ENCODE assay signal across 9 mouse cellular contexts in genomic region chr11:7199736-7200392, GRCm38 (mm10). TPM values are rescaled to one million over a fixed set of nuclear protein-coding genes. Genes with fewer than 3 reads are reported as not detected.
DNase-seq lines count a peak whose midpoint lies in the region; ATAC-seq and TF ChIP-seq lines count a peak whose summit lies in the region.
"Had no signal": no experiment of that assay in that cellular context is flagged by ENCODE, and none has a peak within 500 bp of the region (broad histone marks: within the 10 kb centered on the region; RNA-seq: fewer than 3 reads in every experiment).

No protein-coding gene starts in this region.

- WGBS in midbrain, embryonic 11.5 days, result 57% methylated on average over 14 of the region's 14 CpGs
- 56% methylated on average over 14 of the region's 14 CpGs for WGBS in midbrain, embryonic 16.5 days
- WGBS in hindbrain, embryonic 11.5 days, result 55% methylated on average over 14 of the region's 14 CpGs
- WGBS in stomach, postnatal 0 days, result 46% methylated on average over 14 of the region's 14 CpGs

- DNase-seq in cerebellum, adult 18-20 months, result peak; percentile 55 to 65
- DNase-seq in cerebellum, adult 9-11 months, result no peak
- peak; percentile 96 for DNase-seq in midbrain, embryonic 11.5 days (ENCODE audit: low spot score, missing footprints)
- DNase-seq in cerebellum, postnatal 14 days, result peak; percentile 82
- peak; percentile 80 for DNase-seq in hindbrain, embryonic 11.5 days (ENCODE audit: low spot score)
- DNase-seq in lung, adult 18-20 months, result peak; percentile 18 to 63
- DNase-seq in stomach, postnatal 0 days (ENCODE audit: low spot score), result peak; percentile 35

- TF ChIP-seq EP300 in stomach, postnatal 0 days (optimal IDR thresholded peaks at IDR 0.05), result no peak

- no peaks in the 10 kb centered on the region for H3K9me3 ChIP-seq in midbrain, embryonic 11.5 days (ENCODE audit: control insufficient read depth, low read length)
- H3K9me3 ChIP-seq in midbrain, embryonic 16.5 days (replicated peaks; ENCODE audit: control insufficient read depth, low read length, poor library complexity, severe bottlenecking), result no peaks in the 10 kb centered on the region; the same call in 1 of the 2 replicates
- H3K9me3 ChIP-seq in hindbrain, embryonic 11.5 days (ENCODE audit: control insufficient read depth, low read length), result no peaks in the 10 kb centered on the region
- no peaks in the 10 kb centered on the region for H3K9me3 ChIP-seq in stomach, postnatal 0 days (ENCODE audit: control insufficient read depth, low read length)

- H3K9ac ChIP-seq in midbrain, embryonic 11.5 days (ENCODE audit: low read length), result no peak overlapping the region
- no peak overlapping the region for H3K9ac ChIP-seq in midbrain, embryonic 16.5 days (ENCODE audit: low read depth, low read length)
- H3K9ac ChIP-seq in hindbrain, embryonic 11.5 days (ENCODE audit: low read depth, low read length), result no peak overlapping the region
- no peak overlapping the region for H3K9ac ChIP-seq in stomach, postnatal 0 days (ENCODE audit: low read length)

- ATAC-seq in midbrain, embryonic 11.5 days (ENCODE audit: low FRiP score), result no peak; the same call in 1 of the 2 replicates
- no peak for ATAC-seq in midbrain, embryonic 16.5 days
- no peak for ATAC-seq in hindbrain, embryonic 11.5 days (ENCODE audit: low FRiP score)
- no peak for ATAC-seq in stomach, postnatal 0 days (ENCODE audit: low FRiP score, low TSS enrichment)

- no peaks in the 10 kb centered on the region; the same call in 1 of the 2 replicates for H3K27me3 ChIP-seq in midbrain, embryonic 11.5 days (ENCODE audit: control insufficient read depth, insufficient read depth, low read length)
- H3K27me3 ChIP-seq in midbrain, embryonic 16.5 days (ENCODE audit: control insufficient read depth, insufficient read depth, low read depth, low read length), result no peaks in the 10 kb centered on the region
- no peaks in the 10 kb centered on the region for H3K27me3 ChIP-seq in hindbrain, embryonic 11.5 days (ENCODE audit: control insufficient read depth, insufficient read depth, low read length)
- H3K27me3 ChIP-seq in stomach, postnatal 0 days (ENCODE audit: control insufficient read depth, insufficient read depth, low read length), result no peaks in the 10 kb centered on the region

- H3K36me3 ChIP-seq in midbrain, embryonic 11.5 days (ENCODE audit: control insufficient read depth, insufficient read depth, low read length), result no peaks in the 10 kb centered on the region
- no peaks in the 10 kb centered on the region for H3K36me3 ChIP-seq in midbrain, embryonic 16.5 days (ENCODE audit: control insufficient read depth, insufficient read depth, low read length)
- no peaks in the 10 kb centered on the region for H3K36me3 ChIP-seq in hindbrain, embryonic 11.5 days (ENCODE audit: control insufficient read depth, insufficient read depth, low read length)
- no peaks in the 10 kb centered on the region for H3K36me3 ChIP-seq in stomach, postnatal 0 days (ENCODE audit: control insufficient read depth, insufficient read depth, low read length)

- H3K27ac ChIP-seq in midbrain, embryonic 11.5 days (ENCODE audit: low read depth, low read length), result no peak overlapping the region
- no peak overlapping the region for H3K27ac ChIP-seq in midbrain, embryonic 16.5 days (ENCODE audit: low read length)
- H3K27ac ChIP-seq in hindbrain, embryonic 11.5 days (ENCODE audit: low read depth, low read length), result no peak overlapping the region
- H3K27ac ChIP-seq in stomach, postnatal 0 days (replicated peaks), result no peak overlapping the region
- H3K27ac ChIP-seq: macrophage had no signal

- no peak overlapping the region for H3K4me2 ChIP-seq in midbrain, embryonic 11.5 days
- H3K4me2 ChIP-seq in midbrain, embryonic 16.5 days (ENCODE audit: low read length), result no peak overlapping the region
- H3K4me2 ChIP-seq in hindbrain, embryonic 11.5 days (replicated peaks; ENCODE audit: low read depth, low read length), result no peak overlapping the region
- no peak overlapping the region for H3K4me2 ChIP-seq in stomach, postnatal 0 days (replicated peaks; ENCODE audit: low read depth)

- TF ChIP-seq CTCF in stomach, postnatal 0 days (IDR thresholded peaks at IDR 0.05; ENCODE audit: low read depth), result peak; percentile 91

- no peak overlapping the region for H3K4me3 ChIP-seq in midbrain, embryonic 11.5 days (ENCODE audit: low read depth, low read length)
- H3K4me3 ChIP-seq in midbrain, embryonic 16.5 days (ENCODE audit: low read depth, low read length), result no peak overlapping the region
- no peak overlapping the region for H3K4me3 ChIP-seq in hindbrain, embryonic 11.5 days (ENCODE audit: low read depth, low read length)
- H3K4me3 ChIP-seq in stomach, postnatal 0 days (ENCODE audit: low read depth, low read length), result no peak overlapping the region

- H3K4me1 ChIP-seq in midbrain, embryonic 11.5 days (ENCODE audit: control insufficient read depth, insufficient read depth, low read length), result peaks cover 9% of the 10 kb centered on the region
- peaks cover 5% of the 10 kb centered on the region; the same call in 1 of the 2 replicates for H3K4me1 ChIP-seq in midbrain, embryonic 16.5 days (ENCODE audit: control insufficient read depth, insufficient read depth, low read length)
- no peaks in the 10 kb centered on the region for H3K4me1 ChIP-seq in hindbrain, embryonic 11.5 days (replicated peaks; ENCODE audit: control insufficient read depth, insufficient read depth, low read length)
- H3K4me1 ChIP-seq in stomach, postnatal 0 days (replicated peaks; ENCODE audit: control insufficient read depth, insufficient read depth), result no peaks in the 10 kb centered on the region

RNA-seq across cellular contexts. Expression of gene Igfbp1, which starts 2.3 kb away (rescaled TPM):
- 0.10 and 0.14 TPM in 2 replicates for polyA plus RNA-seq in midbrain, embryonic 11.5 days (2014; fragmentation: Nextera tagmentation; extraction: Ambion mirVana)
- 0.11 and 0.27 TPM in 2 replicates for polyA plus RNA-seq in midbrain, embryonic 16.5 days (2015; fragmentation: Nextera tagmentation; extraction: Ambion mirVana)
- polyA plus RNA-seq in hindbrain, embryonic 11.5 days (2014; fragmentation: Nextera tagmentation; extraction: Ambion mirVana), result 0.14 and 0.67 TPM in 2 replicates
- polyA plus RNA-seq in stomach, postnatal 0 days (2015; fragmentation: Nextera tagmentation; extraction: Ambion mirVana), result 2.3 and 4.5 TPM in 2 replicates
- polyA plus RNA-seq: macrophage had no signal

RNA-seq across cellular contexts. Expression of gene Gm11985, which starts 11.5 kb away (rescaled TPM):
- polyA plus RNA-seq in midbrain, embryonic 11.5 days (2014; fragmentation: Nextera tagmentation; extraction: Ambion mirVana), result not detected in 2 replicates
- polyA plus RNA-seq in midbrain, embryonic 16.5 days (2015; fragmentation: Nextera tagmentation; extraction: Ambion mirVana), result not detected in 2 replicates
- polyA plus RNA-seq in hindbrain, embryonic 11.5 days (2014; fragmentation: Nextera tagmentation; extraction: Ambion mirVana), result not detected in 2 replicates
- not detected in 2 replicates for polyA plus RNA-seq in stomach, postnatal 0 days (2015; fragmentation: Nextera tagmentation; extraction: Ambion mirVana)
- polyA plus RNA-seq: macrophage had no signal

RNA-seq across cellular contexts. Expression of gene Igfbp3, which starts 13.9 kb away (rescaled TPM):
- polyA plus RNA-seq in midbrain, embryonic 11.5 days (2014; fragmentation: Nextera tagmentation; extraction: Ambion mirVana), result 6.2 and 8.2 TPM in 2 replicates
- polyA plus RNA-seq in midbrain, embryonic 16.5 days (2015; fragmentation: Nextera tagmentation; extraction: Ambion mirVana), result 13.7 and 15.6 TPM in 2 replicates
- 16.8 and 19.1 TPM in 2 replicates for polyA plus RNA-seq in hindbrain, embryonic 11.5 days (2014; fragmentation: Nextera tagmentation; extraction: Ambion mirVana)
- polyA plus RNA-seq in stomach, postnatal 0 days (2015; fragmentation: Nextera tagmentation; extraction: Ambion mirVana), result 46.0 and 50.6 TPM in 2 replicates
- polyA plus RNA-seq: macrophage had no signal
